In the genomic region with DNA sequence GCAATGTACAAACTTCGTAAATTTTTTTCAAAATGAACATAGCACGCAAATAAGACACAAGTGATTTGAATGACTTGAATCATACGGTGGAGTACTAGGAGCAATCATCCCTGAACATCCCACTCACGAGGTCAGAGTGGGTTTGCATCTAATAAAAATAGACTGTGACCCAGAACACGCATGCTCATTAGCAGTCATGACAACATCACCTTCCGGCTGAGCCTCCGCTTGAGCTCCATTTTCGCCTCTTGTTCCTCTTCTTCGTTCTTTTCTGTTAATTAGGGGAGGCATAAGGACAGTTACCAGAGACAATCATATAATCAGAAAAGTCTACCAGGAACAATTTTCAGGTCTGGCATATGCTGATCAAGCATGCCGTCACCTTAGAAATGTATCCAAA, we compare ENCODE assay signal across 23 mouse cellular contexts. TPM values are rescaled to one million over a fixed set of nuclear protein-coding genes. Genes with fewer than 3 reads are reported as not detected.
DNase-seq lines count a peak whose midpoint lies in the region; ATAC-seq lines count a peak whose summit lies in the region.
"Had no signal": no experiment of that assay in that cellular context is flagged by ENCODE, and none has a peak within 500 bp of the region (broad histone marks: within the 10 kb centered on the region; RNA-seq: fewer than 3 reads in every experiment).

No protein-coding gene starts in this region.

- peak; percentile 29 for DNase-seq in heart, adult 11 months
- no peak for DNase-seq in heart, postnatal 14 days
- DNase-seq in midbrain, embryonic 11.5 days (ENCODE audit: low spot score, missing footprints): peak; percentile 72
- no peak for DNase-seq in cerebellum, postnatal 25 days
- DNase-seq: adrenal gland, adult 2 months; adrenal gland, postnatal 25 days; cerebellum, adult 18-20 months; cerebellum, adult 9-11 months; gastrocnemius, postnatal 36 days; heart, adult 18-20 months; heart, postnatal 10 days had no signal

- H3K36me3 ChIP-seq in midbrain, embryonic 11.5 days (ENCODE audit: control insufficient read depth, insufficient read depth, low read length): no peaks in the 10 kb centered on the region
- no peaks in the 10 kb centered on the region for H3K36me3 ChIP-seq in midbrain, embryonic 15.5 days (replicated peaks)
- H3K36me3 ChIP-seq in stomach, embryonic 15.5 days: peaks cover 4% of the 10 kb centered on the region; the same call in 1 of the 2 replicates
- H3K36me3 ChIP-seq: hindbrain, embryonic 13.5 days had no signal

- H3K27ac ChIP-seq in midbrain, embryonic 11.5 days (ENCODE audit: low read depth, low read length): no peak overlapping the region
- no peak overlapping the region for H3K27ac ChIP-seq in midbrain, embryonic 15.5 days
- H3K27ac ChIP-seq in stomach, embryonic 15.5 days: peak overlapping the region; percentile 26; the same call in 1 of the 2 replicates
- H3K27ac ChIP-seq: hindbrain, embryonic 13.5 days; hindbrain, postnatal 0 days had no signal

- no peak overlapping the region for H3K9ac ChIP-seq in midbrain, embryonic 11.5 days (ENCODE audit: low read length)
- no peak overlapping the region for H3K9ac ChIP-seq in midbrain, embryonic 15.5 days
- no peak overlapping the region for H3K9ac ChIP-seq in stomach, embryonic 15.5 days
- H3K9ac ChIP-seq: hindbrain, embryonic 13.5 days had no signal

- no peaks in the 10 kb centered on the region for H3K27me3 ChIP-seq in midbrain, embryonic 11.5 days (ENCODE audit: control insufficient read depth, insufficient read depth, low read length)
- no peaks in the 10 kb centered on the region for H3K27me3 ChIP-seq in midbrain, embryonic 15.5 days (replicated peaks)
- H3K27me3 ChIP-seq in stomach, embryonic 15.5 days (replicated peaks): no peaks in the 10 kb centered on the region
- H3K27me3 ChIP-seq: hindbrain, embryonic 13.5 days had no signal

- no peaks in the 10 kb centered on the region for H3K9me3 ChIP-seq in midbrain, embryonic 11.5 days (ENCODE audit: control insufficient read depth, low read length)
- H3K9me3 ChIP-seq in midbrain, embryonic 15.5 days: no peaks in the 10 kb centered on the region
- H3K9me3 ChIP-seq in stomach, embryonic 15.5 days: no peaks in the 10 kb centered on the region
- H3K9me3 ChIP-seq: heart, embryonic 10.5 days; hindbrain, embryonic 13.5 days had no signal

- 80% methylated on average over 10 of the region's 10 CpGs for WGBS in midbrain, embryonic 11.5 days
- WGBS in midbrain, embryonic 15.5 days: 72% methylated on average over 10 of the region's 10 CpGs
- WGBS in stomach, embryonic 15.5 days: 84% methylated on average over 10 of the region's 10 CpGs

- no peak overlapping the region for H3K4me2 ChIP-seq in midbrain, embryonic 11.5 days
- no peak overlapping the region for H3K4me2 ChIP-seq in midbrain, embryonic 15.5 days
- H3K4me2 ChIP-seq in stomach, embryonic 15.5 days: no peak overlapping the region
- H3K4me2 ChIP-seq: hindbrain, embryonic 13.5 days had no signal

- H3K4me1 ChIP-seq in midbrain, embryonic 11.5 days (ENCODE audit: control insufficient read depth, insufficient read depth, low read length): peaks cover 12% of the 10 kb centered on the region
- 0 out of 2 replicates have a peak, but pooled peaks cover 7% of the 10 kb centered on the region for H3K4me1 ChIP-seq in midbrain, embryonic 15.5 days
- H3K4me1 ChIP-seq in stomach, embryonic 15.5 days: 0 out of 2 replicates have a peak, but pooled peaks cover 2% of the 10 kb centered on the region

- intact Hi-C loops in heart, postnatal 14 days (cut with DNase I): no loop called here

- no peak overlapping the region for H3K4me3 ChIP-seq in midbrain, embryonic 11.5 days (ENCODE audit: low read depth, low read length)
- H3K4me3 ChIP-seq in midbrain, embryonic 15.5 days: no peak overlapping the region
- no peak overlapping the region for H3K4me3 ChIP-seq in stomach, embryonic 15.5 days (replicated peaks)
- H3K4me3 ChIP-seq: heart, embryonic 10.5 days; hindbrain, embryonic 13.5 days had no signal

- ATAC-seq in midbrain, embryonic 11.5 days (ENCODE audit: low FRiP score): no peak
- ATAC-seq in midbrain, embryonic 15.5 days (replicated peaks): no peak
- no peak for ATAC-seq in stomach, embryonic 15.5 days (ENCODE audit: insufficient read depth, low FRiP score, low read depth)
- ATAC-seq in erythroblast, adult 5-6 weeks (replicated peaks; ENCODE audit: low FRiP score, poor library complexity, severe bottlenecking): no peak
- ATAC-seq: forebrain, embryonic 14.5 days; hindbrain, postnatal 0 days had no signal

RNA-seq across cellular contexts. Expression of a gene that starts 41.0 kb away (rescaled TPM):
- 10 to 100 TPM; 19.9 to 20.1 TPM for total RNA-seq in heart, postnatal 14 days (2021)
- polyA plus RNA-seq in midbrain, embryonic 11.5 days (2014; fragmentation: Nextera tagmentation; extraction: Ambion mirVana): 77.6 and 83.1 TPM in 2 replicates
- 30.9 and 33.7 TPM in 2 replicates for polyA plus RNA-seq in midbrain, embryonic 15.5 days (2015; fragmentation: Nextera tagmentation; extraction: Ambion mirVana)
- 74.1 and 75.3 TPM in 2 replicates for polyA plus RNA-seq in stomach, embryonic 15.5 days (2015; fragmentation: Nextera tagmentation; extraction: Ambion mirVana)
- 15.7 and 26.3 TPM in 2 replicates for total RNA-seq in erythroblast, adult 5-6 weeks (2015; ENCODE audit: low replicate concordance)
- total RNA-seq in erythroblast, adult 5-6 weeks (2017; ENCODE audit: low replicate concordance): 6.4 and 7.6 TPM in 2 replicates

RNA-seq across cellular contexts. Expression of a gene that starts 56.1 kb away (rescaled TPM):
- total RNA-seq in heart, postnatal 14 days (2021): not detected
- not detected in 2 replicates for polyA plus RNA-seq in midbrain, embryonic 11.5 days (2014; fragmentation: Nextera tagmentation; extraction: Ambion mirVana)
- not detected in 2 replicates for polyA plus RNA-seq in midbrain, embryonic 15.5 days (2015; fragmentation: Nextera tagmentation; extraction: Ambion mirVana)
- not detected in 2 replicates for polyA plus RNA-seq in stomach, embryonic 15.5 days (2015; fragmentation: Nextera tagmentation; extraction: Ambion mirVana)
- total RNA-seq in erythroblast, adult 5-6 weeks (2015; ENCODE audit: low replicate concordance): not detected in 2 replicates
- not detected in 2 replicates for total RNA-seq in erythroblast, adult 5-6 weeks (2017; ENCODE audit: low replicate concordance)
- total RNA-seq: adrenal gland, adult 2 months; adrenal gland, postnatal 25 days; ES-E14; gastrocnemius, adult 8-10 months; gastrocnemius, postnatal 36 days; heart, adult 18-20 months; heart, postnatal 10 days; hematopoietic stem cell, adult 5-6 weeks; hindbrain, postnatal 0 days had no signal
- polyA plus RNA-seq: adrenal gland, adult 2 months; embryonic facial prominence, embryonic 11.5 days; forebrain, embryonic 14.5 days; heart, embryonic 10.5 days; heart, embryonic 14.5 days; hindbrain, embryonic 13.5 days; hindbrain, postnatal 0 days had no signal

Comparison
In these comparisons a context has a peak if more than half of its experiments do, and no peak if none do; other contexts are left out.
1. DNase-seq: peak in heart, adult 11 months (single experiment) and midbrain, embryonic 11.5 days (single experiment); none in heart, postnatal 14 days (0 of 2) and cerebellum, postnatal 25 days (0 of 2).